Mouse (Mus musculus) layer of hippocampus, adult 9-10 months (tissue): ENCODE measurements at regions not wholly inside any gene's neighbourhood (a gene's known extent, or its start where the extent isn't known, plus 50 kb on each side); places are given as distances from the start of the nearest gene placed in this dataset.
"Not testable (repeated sequence)": the region's sequence is repeated elsewhere in the genome, so short reads cannot be mapped to it uniquely, and the experiment has no call there.

ENCODE experiments used
- DNase-seq: peaks from one replicate; pipeline ENCODE4 v3.0.0; 2022; ENCODE audit warnings: low spot score

- DNase-seq: no peak
Measured at GRCm38 (mm10) chr4:114296380-114296779, 110.1 kb upstream of the Trabd2b start.

GRCm38 (mm10) chr4:114298517-114298916, 108.0 kb upstream of the Trabd2b start:
- DNase-seq: not testable (repeated sequence)

- DNase-seq: peak; percentile 68
Measured at GRCm38 (mm10) chr4:114300390-114301012, 106.0 kb upstream of the Trabd2b start.

- no peak for DNase-seq
Measured at GRCm38 (mm10) chr4:114304654-114305053, 101.9 kb upstream of the Trabd2b start.

GRCm38 (mm10) chr4:114307491-114307890, 99.0 kb upstream of the Trabd2b start:
- DNase-seq: no peak

- DNase-seq: no peak
Measured at GRCm38 (mm10) chr4:114308518-114308917, 98.0 kb upstream of the Trabd2b start.

GRCm38 (mm10) chr4:114315051-114315450, 91.5 kb upstream of the Trabd2b start:
- DNase-seq: no peak

- DNase-seq: no peak
Measured at GRCm38 (mm10) chr4:114315556-114315955, 91.0 kb upstream of the Trabd2b start.

- DNase-seq: no peak
Measured at GRCm38 (mm10) chr4:114317076-114317475, 89.4 kb upstream of the Trabd2b start.

- no peak for DNase-seq
Measured at GRCm38 (mm10) chr4:114320076-114320475, 86.4 kb upstream of the Trabd2b start.

- no peak for DNase-seq
Measured at GRCm38 (mm10) chr4:114321516-114322339, 84.8 kb upstream of the Trabd2b start.

- DNase-seq: no peak
Measured at GRCm38 (mm10) chr4:114329978-114330377, 76.5 kb upstream of the Trabd2b start.

- DNase-seq: no peak
Measured at GRCm38 (mm10) chr4:114331161-114331560, 75.4 kb upstream of the Trabd2b start.

- no peak for DNase-seq
Measured at GRCm38 (mm10) chr4:114334850-114335249, 71.7 kb upstream of the Trabd2b start.

GRCm38 (mm10) chr4:114336029-114336746, 70.3 kb upstream of the Trabd2b start:
- no peak for DNase-seq

- DNase-seq: no peak
Measured at GRCm38 (mm10) chr4:114336747-114337090, 69.8 kb upstream of the Trabd2b start.

GRCm38 (mm10) chr4:114339793-114340192, 66.7 kb upstream of the Trabd2b start:
- DNase-seq: no peak

- DNase-seq: no peak
Measured at GRCm38 (mm10) chr4:114345154-114345553, 61.4 kb upstream of the Trabd2b start.

GRCm38 (mm10) chr4:114346068-114346747, 60.3 kb upstream of the Trabd2b start:
- no peak for DNase-seq

- DNase-seq: no peak
Measured at GRCm38 (mm10) chr4:114346884-114347283, 59.6 kb upstream of the Trabd2b start.

GRCm38 (mm10) chr4:114349601-114350000, 56.9 kb upstream of the Trabd2b start:
- no peak for DNase-seq

- no peak for DNase-seq
Measured at GRCm38 (mm10) chr4:114351282-114351681, 55.2 kb upstream of the Trabd2b start.
